Mouse (Mus musculus) heart, embryonic 15.5 days (tissue): Measurements from ENCODE around the gene Gale. TPM values are rescaled to one million over a fixed set of nuclear protein-coding genes. Genes with fewer than 3 reads are reported as not detected.
"Not testable (repeated sequence)": the region's sequence is repeated elsewhere in the genome, so short reads cannot be mapped to it uniquely, and the experiment has no call there.

Experiments
- ATAC-seq: fragments of 200-750 bp; cut with Nextera tagmentation; replicated peaks from 2 replicates; pipeline ENCODE4 v1.8.0; 2017; ENCODE audit warnings: low read depth, moderate TSS enrichment; ENCODE audit not compliant: insufficient number of reproducible peaks, insufficient read depth, low FRiP score
- H3K27ac ChIP-seq: fragments of 300-500 bp; sonication (generic); 2 replicates; pipeline ENCODE4 v1.5.1; 2015; ENCODE audit warnings: mild to moderate bottlenecking, inconsistent platforms
- H3K27me3 ChIP-seq: fragments of 300-500 bp; sonication (generic); 2 replicates; pipeline ENCODE4 v1.6.1; 2015; ENCODE audit warnings: inconsistent platforms
- H3K36me3 ChIP-seq: fragments of 300-500 bp; sonication (generic); 2 replicates; pipeline ENCODE4 v1.6.1; 2015; ENCODE audit warnings: mild to moderate bottlenecking, inconsistent platforms
- H3K4me1 ChIP-seq: fragments of 300-500 bp; sonication (generic); replicated peaks from 2 replicates; pipeline ENCODE4 v1.6.1; 2015; ENCODE audit warnings: inconsistent platforms
- H3K4me2 ChIP-seq: fragments of 300-500 bp; sonication (generic); 2 replicates; pipeline ENCODE4 v1.6.1; 2015; ENCODE audit warnings: inconsistent platforms, mild to moderate bottlenecking, moderate library complexity
- H3K4me3 ChIP-seq: fragments of 300-500 bp; sonication (generic); 2 replicates; pipeline ENCODE4 v1.5.1; 2015; ENCODE audit warnings: mild to moderate bottlenecking, inconsistent platforms
- H3K9ac ChIP-seq: fragments of 300-500 bp; sonication (generic); 2 replicates; pipeline ENCODE4 v1.6.1; 2015; ENCODE audit warnings: mild to moderate bottlenecking, inconsistent platforms
- H3K9me3 ChIP-seq: fragments of 300-500 bp; sonication (generic); replicated peaks from 2 replicates; pipeline ENCODE4 v1.6.1; 2016; ENCODE audit warnings: inconsistent platforms
- WGBS: fragments of 180-500 bp; shearing (Covaris S2); methylation state at CpG from one replicate; pipeline ENCODE4 v1.1.7; 2015; ENCODE audit warnings: mixed read lengths; 5-methylcytosine and 5-hydroxymethylcytosine counted together
- polyA plus RNA-seq: library from polyadenylated mRNA; unstranded; fragments of >200 nt; fragmentation: Nextera tagmentation; extraction: Ambion mirVana; gene quantifications from 2 replicates; pipeline ENCODE4 v1.2.1, GENCODE M21; 2015

The Gale gene
- polyA plus RNA-seq, 1 experiment from 2014 or later, result 17.6 TPM

- H3K4me3 ChIP-seq, result peak overlapping the region; percentile 99
- no peaks in the 10 kb centered on the region for H3K27me3 ChIP-seq
- H3K4me2 ChIP-seq, result peak overlapping the region; percentile 87
- H3K4me1 ChIP-seq, result peaks cover 20% of the 10 kb centered on the region
- peak overlapping the region; percentile 98 for H3K9ac ChIP-seq
- no peak for ATAC-seq
- WGBS, result under 1% methylated on average over 35 of the region's 35 CpGs
- H3K9me3 ChIP-seq, result no peaks in the 10 kb centered on the region
- peak overlapping the region; percentile 68 for H3K27ac ChIP-seq
- H3K36me3 ChIP-seq, result peaks cover 56% of the 10 kb centered on the region
Measured at GRCm38 (mm10) chr4:135971805-135972555, 8.5 kb downstream of the Gale start.

- H3K9me3 ChIP-seq, result no peaks in the 10 kb centered on the region
- H3K4me1 ChIP-seq, result peaks cover 20% of the 10 kb centered on the region
- peak within 1 kb of the TSS; percentile 99 for H3K4me3 ChIP-seq
- peak within 1 kb of the TSS; percentile 87 for H3K4me2 ChIP-seq
- peak; percentile 78 for ATAC-seq
- under 1% methylated on average over 19 of the region's 19 CpGs for WGBS
- H3K9ac ChIP-seq, result peak within 1 kb of the TSS; percentile 98
- H3K27ac ChIP-seq, result peak within 1 kb of the TSS; percentile 68
- H3K36me3 ChIP-seq, result peaks cover 54% of the 10 kb centered on the region
- H3K27me3 ChIP-seq, result no peaks in the 10 kb centered on the region
Measured at GRCm38 (mm10) chr4:135972556-135972906, 9.0 kb downstream of the Gale start, which contains the start of gene Lypla2. Gene Lypla2, minus strand, starts transcription at chr4:135972626.

GRCm38 (mm10) chr4:135972911-135973811 is 9.6 kb downstream of the Gale start:
- no peaks in the 10 kb centered on the region for H3K9me3 ChIP-seq
- peak overlapping the region; percentile 87 for H3K4me2 ChIP-seq
- peak overlapping the region; percentile 68 for H3K27ac ChIP-seq
- 46% methylated on average over 13 of the region's 13 CpGs for WGBS
- ATAC-seq, result no peak
- H3K27me3 ChIP-seq, result no peaks in the 10 kb centered on the region
- peaks cover 20% of the 10 kb centered on the region for H3K4me1 ChIP-seq
- H3K36me3 ChIP-seq, result peaks cover 49% of the 10 kb centered on the region
- peak overlapping the region; percentile 99 for H3K4me3 ChIP-seq
- peak overlapping the region; percentile 98; the same call in 1 of the 2 replicates for H3K9ac ChIP-seq

- no peak for ATAC-seq
- no peaks in the 10 kb centered on the region for H3K27me3 ChIP-seq
- peaks cover 14% of the 10 kb centered on the region for H3K4me1 ChIP-seq
- no peak overlapping the region for H3K4me3 ChIP-seq
- 90% methylated on average over 12 of the region's 12 CpGs for WGBS
- no peaks in the 10 kb centered on the region for H3K9me3 ChIP-seq
- H3K27ac ChIP-seq, result no peak overlapping the region
- peaks cover 31% of the 10 kb centered on the region; the same call in 1 of the 2 replicates for H3K36me3 ChIP-seq
- H3K9ac ChIP-seq, result no peak overlapping the region
- no peak overlapping the region for H3K4me2 ChIP-seq
Measured at GRCm38 (mm10) chr4:135976146-135976545, 12.6 kb downstream of the Gale start.

- not testable (repeated sequence) for H3K4me1 ChIP-seq, H3K9ac ChIP-seq, H3K27me3 ChIP-seq, ATAC-seq, H3K9me3 ChIP-seq, H3K27ac ChIP-seq, H3K4me2 ChIP-seq, H3K4me3 ChIP-seq
- 95% methylated on average over 5 of the region's 5 CpGs for WGBS
- H3K36me3 ChIP-seq, result peaks cover 47% of the 10 kb centered on the region; the same call in 1 of the 2 replicates
Measured at GRCm38 (mm10) chr4:135980223-135980622, 16.7 kb downstream of the Gale start.

GRCm38 (mm10) chr4:135981524-135982063 is 18.1 kb downstream of the Gale start:
- H3K4me3 ChIP-seq, result no peak overlapping the region
- H3K9ac ChIP-seq, result no peak overlapping the region
- no peak overlapping the region for H3K4me2 ChIP-seq
- H3K4me1 ChIP-seq, result peaks cover 10% of the 10 kb centered on the region
- 82% methylated on average over 7 of the region's 7 CpGs for WGBS
- no peak for ATAC-seq
- no peaks in the 10 kb centered on the region for H3K9me3 ChIP-seq
- peaks cover 35% of the 10 kb centered on the region; the same call in 1 of the 2 replicates for H3K36me3 ChIP-seq
- no peaks in the 10 kb centered on the region for H3K27me3 ChIP-seq
- no peak overlapping the region for H3K27ac ChIP-seq

- peaks cover 12% of the 10 kb centered on the region for H3K4me1 ChIP-seq
- H3K4me3 ChIP-seq, result no peak overlapping the region
- 74% methylated on average over 5 of the region's 5 CpGs for WGBS
- no peaks in the 10 kb centered on the region for H3K9me3 ChIP-seq
- H3K36me3 ChIP-seq, result peaks cover 24% of the 10 kb centered on the region; the same call in 1 of the 2 replicates
- H3K27ac ChIP-seq, result no peak overlapping the region
- no peaks in the 10 kb centered on the region for H3K27me3 ChIP-seq
- no peak for ATAC-seq
- no peak overlapping the region for H3K4me2 ChIP-seq
- no peak overlapping the region for H3K9ac ChIP-seq
Measured at GRCm38 (mm10) chr4:135984556-135984955, 21.0 kb downstream of the Gale start.

- Histone ChIP-seq H3K36me3 (peaks cover 24% of the 10 kb centered on the region; the same call in 1 of the 2 replicates), H3K4me1 (peaks cover 12% of the 10 kb centered on the region), H3K4me3 (peak overlapping the region; percentile 80; the same call in 1 of the 2 replicates), H3K4me2 (no peak overlapping the region), H3K9ac (no peak overlapping the region), H3K27me3 (no peaks in the 10 kb centered on the region), H3K9me3 (no peaks in the 10 kb centered on the region), H3K27ac (no peak overlapping the region)
- no peak for ATAC-seq
- 83% methylated on average over 5 of the region's 5 CpGs for WGBS
Measured at GRCm38 (mm10) chr4:135985193-135985592, 21.7 kb downstream of the Gale start.

GRCm38 (mm10) chr4:135985769-135986168 is 22.2 kb downstream of the Gale start:
- Histone ChIP-seq H3K36me3 (peaks cover 24% of the 10 kb centered on the region; the same call in 1 of the 2 replicates), H3K27ac (no peak overlapping the region), H3K9me3 (no peaks in the 10 kb centered on the region), H3K27me3 (no peaks in the 10 kb centered on the region), H3K4me3 (peak overlapping the region; percentile 80), H3K9ac (0 out of 2 replicates have a peak overlapping the region, but pooled peaks have one; percentile 92), H3K4me1 (peaks cover 12% of the 10 kb centered on the region), H3K4me2 (peak overlapping the region; percentile 87)
- ATAC-seq, result no peak
- 82% methylated on average over 7 of the region's 7 CpGs for WGBS

- Histone ChIP-seq H3K9ac (peak overlapping the region; percentile 92), H3K4me2 (peak overlapping the region; percentile 87), H3K4me1 (peaks cover 12% of the 10 kb centered on the region), H3K36me3 (peaks cover 24% of the 10 kb centered on the region; the same call in 1 of the 2 replicates), H3K27ac (peak overlapping the region; percentile 87), H3K9me3 (no peaks in the 10 kb centered on the region), H3K27me3 (no peaks in the 10 kb centered on the region), H3K4me3 (peak overlapping the region; percentile 80)
- ATAC-seq, result peak; percentile 12
- 10% methylated on average over 23 of the region's 23 CpGs for WGBS
Measured at GRCm38 (mm10) chr4:135986301-135986942, 22.9 kb downstream of the Gale start.
